Mouse (Mus musculus) adrenal gland, postnatal 4 days (tissue): ENCODE data around the gene Map2k3. TPM values are rescaled to one million over a fixed set of nuclear protein-coding genes. Genes with fewer than 3 reads are reported as not detected.
"Not testable (repeated sequence)": the region's sequence is repeated elsewhere in the genome, so short reads cannot be mapped to it uniquely, and the experiment has no call there.

Experiments
- DNase-seq, 2 experiments: peaks; one replicate each; pipeline ENCODE4 v3.0.0; 2021 to 2022; ENCODE audit warnings: low spot score in 2 of 2, mixed read lengths in 2 of 2
- long read RNA-seq, 2 experiments: library from polyadenylated mRNA; stranded (forward); transcript quantifications; one replicate each; pipeline ENCODE4 v2.0.0; 2021
- total RNA-seq, 2 experiments: library from RNA; stranded (reverse); gene quantifications; 2 replicates each; pipeline ENCODE4 v1.2.3; 2021

The Map2k3 gene
- total RNA-seq, result 10 to 100 TPM; 92.4 to 93.9 TPM
- long read RNA-seq, experiment 1, transcript Map2k3-201 (12 exons, 2,198 nt), result major isoform, 132 of 153 reads
- long read RNA-seq, experiment 1, partial matches to known transcripts, result 5 of 153 reads
- long read RNA-seq, experiment 1, other reads (novel, unspliced or antisense), result 16 of 153 reads
- long read RNA-seq, experiment 2, transcript Map2k3-201 (12 exons, 2,198 nt), result major isoform, 289 of 326 reads
- long read RNA-seq, experiment 2, partial matches to known transcripts, result 12 of 326 reads
- long read RNA-seq, experiment 2, other reads (novel, unspliced or antisense), result 25 of 326 reads

DNA sequence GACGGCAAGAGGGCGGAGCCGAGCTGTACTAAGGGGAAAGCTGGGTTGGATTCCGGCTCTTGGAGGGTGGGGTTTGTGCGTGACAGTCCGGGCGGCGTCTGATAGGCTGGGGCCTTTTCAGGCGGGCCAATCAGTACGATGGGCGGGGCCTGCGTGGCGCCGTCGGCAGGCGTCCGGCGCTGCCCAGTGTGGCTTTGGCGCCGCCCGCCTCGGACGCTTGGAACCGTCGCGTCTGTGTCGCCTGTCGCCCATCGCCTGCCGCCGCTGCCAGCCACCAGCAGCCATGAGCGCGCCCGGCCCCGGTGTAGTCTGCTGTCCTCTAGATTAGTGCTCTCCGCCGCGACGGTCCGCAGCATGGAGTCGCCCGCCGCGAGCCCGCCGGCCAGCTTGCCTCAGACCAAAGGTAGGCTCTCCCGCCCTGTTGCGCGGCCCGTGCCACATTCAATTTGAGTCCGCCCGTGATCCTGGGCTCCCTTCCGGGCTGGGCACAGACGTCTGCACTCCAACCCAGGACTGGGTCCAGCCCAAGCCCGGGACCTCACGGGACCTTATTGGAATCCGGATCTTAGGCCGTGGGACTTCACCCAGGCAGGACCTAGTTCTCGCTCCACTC, at the start of gene Map2k3:
TSS of gene Map2k3 (plus strand) at position 165 of the 613 bp plus-strand sequence.
- peak; percentile 91 to 93 for DNase-seq

DNA sequence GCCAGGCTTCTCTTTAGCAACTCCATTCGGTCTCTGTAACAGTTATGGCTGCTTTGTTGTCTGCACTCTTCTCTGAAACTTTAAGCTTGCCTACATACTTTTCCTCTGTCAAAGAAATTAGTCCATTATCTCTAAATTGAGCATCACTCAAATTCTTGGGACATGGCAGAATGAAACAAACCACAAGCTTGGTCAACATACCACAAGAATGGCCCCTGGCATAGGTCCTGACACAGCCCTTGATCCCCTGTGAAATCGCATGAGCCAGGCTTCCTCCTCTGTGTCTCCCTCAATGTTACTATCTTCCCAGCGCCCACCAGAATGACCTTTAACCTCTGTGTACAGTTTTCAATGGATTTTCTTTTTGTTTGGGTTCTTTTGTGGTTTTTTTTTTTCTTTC, 49.4 kb upstream of the Map2k3 start:
- no peak for DNase-seq

DNA sequence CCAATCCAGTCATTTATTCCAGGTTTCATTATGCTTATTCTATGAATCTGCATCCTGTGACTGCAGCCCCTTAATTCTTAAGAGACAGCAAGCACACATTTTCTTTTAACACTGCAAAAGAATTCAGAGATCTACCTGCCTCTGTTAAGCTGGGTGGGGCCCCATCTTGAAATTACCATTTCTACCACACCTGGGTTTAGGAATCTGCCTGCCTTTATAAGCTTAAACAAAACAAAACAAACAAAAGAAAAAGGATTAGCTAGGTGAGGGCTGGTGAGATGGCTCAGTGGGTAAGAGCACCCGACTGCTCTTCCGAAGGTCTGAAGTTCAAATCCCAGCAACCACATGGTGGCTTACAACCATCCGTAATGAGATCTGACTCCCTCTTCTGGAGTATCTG, 44.8 kb upstream of the Map2k3 start:
- not testable (repeated sequence) for DNase-seq

DNA sequence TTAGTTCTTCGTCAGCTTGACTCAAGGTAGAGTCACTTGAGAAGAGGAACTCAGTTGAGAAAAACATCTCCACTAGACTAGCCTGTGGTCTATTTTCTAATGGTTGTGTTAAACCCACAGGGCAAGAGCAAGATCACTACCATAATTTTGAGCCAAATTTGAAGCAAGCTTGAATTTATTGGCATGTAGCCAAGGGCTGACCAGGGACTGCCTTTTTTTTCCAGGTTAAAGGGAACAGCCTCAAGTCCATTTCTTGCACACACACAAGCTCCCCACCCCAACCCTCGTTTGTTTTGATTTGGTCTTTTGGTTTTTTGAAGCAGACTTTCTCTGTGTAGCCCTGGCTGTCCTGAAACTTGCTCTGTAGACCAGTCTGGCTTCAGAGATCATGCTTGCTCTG, 42.0 kb upstream of the Map2k3 start:
- DNase-seq, result no peak

DNA sequence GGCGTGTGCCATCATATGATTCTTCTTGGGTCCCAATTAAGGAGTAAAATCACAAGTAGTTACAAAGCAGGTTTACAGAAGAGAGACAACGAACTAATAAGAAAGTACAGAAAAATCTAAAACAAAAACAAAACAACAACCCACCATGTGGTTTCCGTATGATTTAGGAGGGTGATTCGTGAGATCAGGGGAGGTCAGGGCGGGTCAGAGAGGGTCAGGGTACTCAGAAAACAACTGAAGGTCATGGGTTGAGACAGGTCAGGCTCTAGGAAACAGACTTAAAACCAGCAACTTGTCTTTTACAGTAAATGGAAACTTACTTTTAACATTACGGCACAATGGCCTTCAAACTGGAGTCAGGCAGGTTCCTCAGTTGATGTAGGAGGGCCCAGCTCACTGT, 41.5 kb upstream of the Map2k3 start:
- DNase-seq, result no peak

DNA sequence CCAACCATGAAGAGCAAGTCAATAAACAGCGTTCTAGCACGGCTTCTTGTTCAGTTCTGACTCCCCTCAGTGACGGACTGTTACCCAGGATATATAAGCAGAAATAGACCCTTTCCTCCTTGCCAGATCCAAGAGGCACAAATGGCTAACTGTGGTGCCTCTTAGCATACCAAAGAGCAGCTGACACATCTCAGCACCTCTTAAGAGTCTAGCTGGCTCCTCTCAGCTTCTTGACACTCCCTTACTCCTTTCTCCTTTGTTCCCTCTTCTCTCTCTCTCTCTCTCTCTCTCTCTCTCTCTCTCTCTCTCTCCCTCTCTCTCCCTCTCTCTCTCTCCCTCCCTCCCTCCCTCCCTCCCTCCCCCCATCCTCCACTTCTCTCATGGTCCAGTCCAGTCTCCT, 41.1 kb upstream of the Map2k3 start:
- DNase-seq, result no peak

DNA sequence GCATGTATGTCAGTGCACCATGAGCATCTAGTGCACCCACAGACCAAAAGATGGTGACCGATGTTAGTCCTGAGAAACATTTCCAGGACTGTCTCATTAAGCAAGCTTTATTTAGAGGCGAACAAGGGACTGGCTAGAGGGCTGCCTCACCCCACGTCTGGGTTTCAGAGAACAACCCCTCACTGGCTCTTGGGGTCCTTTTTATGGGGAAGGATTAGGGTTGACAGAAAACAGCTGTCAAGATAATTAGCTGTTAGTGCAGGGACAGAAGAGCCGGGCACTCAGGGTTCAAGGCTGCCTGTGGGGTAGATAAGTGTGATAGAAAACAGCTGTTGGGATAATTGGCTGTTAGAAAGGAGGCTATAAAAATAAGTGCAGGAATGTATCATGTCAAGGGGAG, 35.9 kb upstream of the Map2k3 start:
- DNase-seq, result no peak

DNA sequence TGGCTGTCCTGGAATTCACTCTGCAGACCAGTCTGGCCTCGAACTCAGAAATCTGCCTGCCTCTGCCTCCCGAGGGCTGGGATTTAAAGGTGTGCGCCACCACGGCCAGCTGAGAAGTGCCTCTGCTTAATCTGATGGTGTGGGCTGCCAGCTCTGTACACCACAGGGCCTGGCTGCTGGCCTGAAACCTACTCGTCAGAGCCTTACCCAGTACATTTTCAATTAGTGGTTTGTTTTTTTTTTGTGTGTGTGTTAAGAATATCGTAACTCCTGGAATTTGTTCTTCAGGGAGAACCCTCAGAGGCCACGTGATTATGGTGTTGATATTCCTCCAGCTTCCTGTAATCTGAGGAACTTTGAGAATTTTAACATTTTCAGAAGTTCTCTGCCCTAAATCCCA, 29.8 kb upstream of the Map2k3 start:
- DNase-seq, result no peak

DNA sequence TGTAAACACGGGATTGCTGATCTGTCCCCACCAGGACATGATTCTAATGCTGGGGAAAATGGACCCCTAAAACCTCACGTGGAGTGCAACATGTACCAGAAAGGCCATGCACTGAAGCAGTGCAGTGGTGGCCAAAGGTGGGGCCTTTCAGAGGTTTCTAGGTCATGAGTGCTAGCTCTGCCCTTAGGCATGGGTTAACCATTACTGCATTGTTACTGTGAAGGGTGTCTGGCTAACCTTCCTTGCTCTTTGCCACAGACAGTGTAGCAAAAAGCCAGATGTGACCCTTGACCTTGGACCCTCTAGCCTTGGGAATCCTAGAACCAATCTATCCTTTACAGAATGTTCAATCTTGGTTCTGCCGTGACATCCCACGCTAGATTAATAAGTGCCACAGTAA, 29.3 kb upstream of the Map2k3 start:
- DNase-seq, result no peak

DNA sequence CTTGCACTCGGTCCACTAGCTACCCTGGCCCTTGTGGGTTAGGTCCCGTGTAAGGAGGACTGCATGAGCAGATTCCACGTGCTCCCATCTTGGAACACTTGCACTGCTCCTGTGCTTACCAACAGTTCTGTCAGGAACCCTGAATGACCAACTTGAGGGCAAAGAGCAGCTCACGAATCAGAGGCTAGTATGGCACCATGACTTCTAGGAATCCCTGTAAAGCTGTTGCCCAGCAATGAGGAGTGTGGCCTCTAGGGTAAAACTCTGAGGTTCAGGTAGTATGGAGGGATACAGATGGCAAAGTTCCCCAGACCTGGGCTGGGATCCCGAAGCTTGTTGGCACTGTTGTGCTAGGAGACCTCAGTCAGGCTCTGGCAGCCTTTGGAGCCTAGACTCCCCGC, 28.2 kb upstream of the Map2k3 start:
- DNase-seq, result no peak

DNA sequence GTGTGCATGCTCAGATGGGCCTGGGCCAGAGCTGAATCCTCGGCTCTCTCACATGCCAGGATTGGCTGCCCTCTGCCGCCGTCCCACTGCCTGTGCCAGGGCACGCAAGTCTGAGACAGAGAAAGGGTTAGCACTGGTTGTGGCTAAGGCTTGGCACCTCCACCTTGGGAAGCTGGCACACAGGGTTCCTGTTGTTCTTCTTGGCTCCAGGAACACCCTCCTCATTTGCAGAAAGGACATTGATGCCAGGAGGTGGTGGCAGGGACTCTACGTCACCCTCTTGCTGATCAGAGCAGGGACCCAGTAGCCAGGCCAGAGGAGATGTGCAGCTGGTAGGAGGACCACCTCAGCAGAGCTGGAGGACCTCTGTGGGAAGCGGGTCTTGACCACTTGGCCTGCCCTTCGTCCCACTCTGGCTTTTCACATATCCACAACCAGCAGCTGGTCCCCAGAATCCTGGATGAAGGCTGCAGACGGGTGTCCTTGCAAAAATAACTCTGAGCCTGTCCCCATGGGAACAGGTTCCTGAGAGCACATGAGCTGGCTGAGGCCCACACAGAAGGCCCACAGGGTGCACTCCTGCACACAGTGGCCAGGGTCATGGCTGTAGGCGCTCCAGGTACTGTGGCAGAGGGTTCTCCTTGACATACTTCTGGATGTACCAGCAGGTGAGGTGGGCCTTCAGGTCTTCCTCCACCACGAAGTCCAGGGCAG, 26.3 kb upstream of the Map2k3 start:
- DNase-seq, result no peak

DNA sequence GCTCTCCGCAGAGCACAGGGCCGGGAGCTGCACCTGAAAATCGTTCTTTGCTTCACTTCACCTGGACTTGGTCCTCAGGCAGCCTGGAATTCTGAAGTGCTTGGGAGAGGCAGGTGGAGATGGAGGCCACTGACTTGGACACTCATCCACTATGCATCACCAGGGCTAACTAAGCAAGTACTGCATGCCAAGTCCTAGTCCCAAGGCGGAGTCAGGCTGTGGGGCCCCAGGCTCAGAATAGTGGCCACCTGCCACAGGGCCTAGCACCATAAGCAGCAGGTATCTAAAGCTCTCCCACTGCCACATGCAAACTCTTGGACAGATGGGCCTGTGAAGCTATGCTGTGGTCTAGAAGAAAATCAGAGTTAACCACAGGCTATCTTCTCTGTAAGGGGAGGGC, 25.4 kb upstream of the Map2k3 start:
- no peak for DNase-seq

DNA sequence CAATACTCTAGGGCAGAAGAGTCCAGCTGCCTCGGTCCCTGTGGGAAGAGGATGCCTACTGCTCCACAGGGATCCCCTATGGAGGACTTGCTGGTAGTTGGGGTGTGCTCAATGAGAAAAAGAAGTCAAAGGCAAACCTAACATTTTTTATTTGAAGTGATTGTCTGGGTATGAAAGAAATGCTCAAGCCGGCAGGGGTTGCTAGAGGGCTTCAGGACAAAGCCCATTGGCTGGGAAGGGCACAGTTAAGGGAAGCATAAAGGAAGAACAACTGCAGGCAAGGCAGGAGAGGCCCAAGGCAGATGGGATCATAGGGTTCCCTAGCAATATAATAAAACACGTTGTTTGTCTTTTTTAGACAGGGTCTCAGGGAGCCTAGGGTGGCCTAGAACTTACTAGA, 23.8 kb upstream of the Map2k3 start:
- DNase-seq, result no peak

DNA sequence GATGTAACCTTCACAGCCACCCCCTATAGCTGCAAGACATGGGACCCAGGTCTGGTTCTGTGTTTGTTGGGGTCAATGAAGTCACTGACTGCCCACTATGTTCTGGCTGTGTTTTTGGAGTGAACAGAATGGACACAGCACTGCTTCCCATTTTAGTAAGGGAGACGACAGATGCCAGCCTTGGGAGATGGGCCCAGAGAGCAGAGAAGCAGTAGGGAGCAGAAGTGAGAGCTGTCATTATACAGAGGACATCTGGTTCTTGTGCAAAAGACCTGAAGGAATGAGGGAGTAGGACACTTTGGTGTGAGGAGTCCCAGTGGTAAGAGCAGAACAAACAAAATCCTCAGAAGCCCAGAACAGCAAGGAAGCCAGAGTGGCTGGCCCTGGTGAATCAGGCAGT, 22.2 kb upstream of the Map2k3 start:
- DNase-seq, result no peak

DNA sequence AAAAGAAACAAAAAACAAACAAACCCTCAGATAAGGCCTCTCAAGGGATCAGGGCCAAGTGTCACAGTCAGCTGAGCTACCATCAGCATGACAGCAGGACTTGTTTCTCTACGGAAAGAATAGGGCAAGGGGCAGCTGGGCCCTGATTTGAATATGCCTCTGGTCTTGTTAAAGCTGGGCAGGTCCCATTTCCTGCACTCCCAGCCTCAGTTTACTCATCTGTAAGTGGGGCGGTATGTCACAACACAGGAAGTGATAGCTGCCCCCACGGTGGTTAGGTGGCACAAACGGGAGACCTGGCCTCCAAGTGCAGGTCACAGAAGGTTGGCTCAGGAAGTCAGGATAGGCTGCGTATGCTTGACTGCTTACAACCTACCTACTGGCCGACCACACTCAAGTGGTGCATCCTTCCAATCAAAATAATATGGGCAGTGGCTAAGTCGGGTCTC, 19.3 kb upstream of the Map2k3 start:
- DNase-seq, result no peak

DNA sequence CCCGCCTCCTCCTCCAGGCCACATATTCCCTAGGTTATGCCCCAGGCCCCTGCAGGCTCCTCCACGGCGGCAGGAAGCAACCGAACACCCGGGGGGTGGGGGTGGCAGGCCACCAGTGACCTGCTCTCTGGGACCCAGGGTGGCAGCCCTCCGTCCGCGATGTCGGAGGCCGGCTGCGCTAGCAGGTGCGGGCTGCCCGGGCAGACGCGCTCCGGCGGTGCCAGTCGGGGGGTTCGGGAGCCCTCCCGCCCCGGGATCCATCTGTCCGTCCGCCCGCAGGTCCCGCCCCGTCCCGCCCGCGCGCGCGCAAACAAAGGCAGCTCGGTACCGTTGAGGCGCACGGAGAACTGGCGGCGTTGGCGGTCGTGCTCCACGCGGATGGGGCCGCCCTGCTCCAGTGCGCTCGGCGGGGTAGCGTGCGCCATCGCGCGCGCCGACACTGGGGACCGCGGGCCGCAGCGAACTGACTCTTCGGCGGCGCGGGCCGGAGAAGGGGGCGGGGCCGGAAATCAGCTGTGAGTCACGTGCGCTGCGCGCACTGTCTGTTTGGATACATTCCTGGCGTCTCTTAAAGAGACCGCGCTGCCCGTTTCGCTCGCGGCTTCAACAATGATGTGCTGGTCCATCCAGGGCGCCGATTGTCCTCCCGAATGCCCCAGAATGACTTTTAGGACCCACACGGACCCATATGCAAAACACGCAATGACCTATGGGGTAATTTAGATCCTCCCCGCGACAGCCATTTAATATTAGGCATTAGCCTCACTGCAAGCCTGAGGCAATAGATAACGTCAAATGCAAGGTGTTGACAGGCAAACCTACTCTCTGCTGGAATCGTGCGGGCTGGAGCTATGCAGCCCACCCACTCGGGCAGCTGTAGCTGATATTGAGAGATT, 18.3 kb upstream of the Map2k3 start:
- DNase-seq, result peak; percentile 73 to 83

DNA sequence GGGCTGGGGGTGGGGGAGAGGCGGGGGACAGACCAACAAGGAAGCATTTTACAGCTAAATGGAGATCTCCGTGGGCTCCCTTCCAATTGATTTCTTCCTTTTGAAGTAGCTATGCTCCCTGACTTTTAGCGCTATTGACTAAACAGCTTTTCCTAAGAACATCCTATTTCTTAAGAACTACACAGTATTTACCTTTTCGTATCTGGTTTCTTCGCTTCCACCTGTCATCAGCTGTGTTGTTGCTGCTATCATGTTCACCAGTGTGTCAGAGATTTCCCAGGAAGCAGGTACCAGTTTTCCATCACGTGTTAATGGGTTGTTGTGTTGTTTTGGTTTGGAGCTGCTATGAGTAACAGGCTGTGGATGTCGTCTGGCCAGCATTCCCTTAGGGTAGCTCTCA, 17.3 kb upstream of the Map2k3 start, which contains the start of gene Natd1:
TSS of gene Natd1 (minus strand) at position 260 of the 400 bp plus-strand sequence.
- DNase-seq, result no peak

DNA sequence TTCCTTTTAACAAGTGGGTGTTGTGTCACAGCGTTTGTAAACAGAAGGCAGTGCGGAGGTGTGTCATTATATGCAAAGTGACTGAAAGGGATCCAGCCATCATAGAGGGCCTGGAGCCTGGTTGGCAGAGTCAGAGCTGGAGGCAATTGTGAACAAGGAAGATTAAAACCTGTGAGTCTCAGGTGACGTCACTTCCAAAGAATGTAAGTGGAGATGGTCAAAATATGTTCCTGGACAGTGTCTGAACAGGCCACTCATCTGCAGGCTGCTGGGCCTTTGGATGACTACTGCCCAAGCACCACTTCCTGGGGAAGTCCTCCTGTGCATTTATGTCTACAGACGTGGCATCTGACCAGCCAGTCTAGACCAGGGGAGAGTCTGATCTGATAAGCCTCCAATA, 16.6 kb upstream of the Map2k3 start:
- no peak for DNase-seq

DNA sequence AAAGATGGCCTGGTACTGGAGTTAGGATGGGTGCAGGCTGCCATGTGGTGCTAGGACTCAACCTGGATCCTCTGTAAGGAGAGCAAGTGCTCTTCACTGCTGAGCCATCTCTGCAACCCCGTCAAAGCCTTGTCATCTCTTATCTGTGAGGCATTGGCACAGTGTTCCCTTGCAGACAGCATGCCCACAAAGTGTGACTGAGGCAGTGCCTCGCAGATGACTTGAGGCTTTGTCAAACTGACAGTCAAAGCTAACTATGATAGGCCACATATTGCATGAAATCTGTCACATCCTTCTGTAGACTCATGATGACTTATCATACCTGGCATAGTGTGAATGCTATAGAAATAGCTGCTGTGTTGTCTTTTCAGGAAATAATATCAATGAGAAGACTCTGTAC, 11.8 kb upstream of the Map2k3 start:
- DNase-seq, result no peak

DNA sequence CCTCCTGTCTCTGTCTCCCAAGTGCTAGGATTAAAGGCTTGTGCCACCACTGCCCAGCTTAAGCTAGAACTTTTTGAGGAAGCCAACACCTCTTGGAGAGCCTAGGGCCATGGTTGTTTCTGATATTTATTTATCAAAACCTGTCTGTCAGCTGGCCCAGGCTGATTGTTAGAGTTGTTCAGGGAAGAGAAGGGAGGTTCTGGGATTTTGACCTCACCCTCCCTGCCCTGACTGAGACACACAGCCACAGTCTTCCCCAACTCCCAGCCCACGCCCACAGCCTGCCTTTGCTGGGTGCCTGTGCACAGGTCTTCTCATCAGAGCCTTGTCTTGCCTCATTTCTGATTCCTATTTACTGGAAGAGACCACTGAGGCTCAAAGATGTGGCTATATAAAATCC, 9.6 kb upstream of the Map2k3 start:
- no peak for DNase-seq

DNA sequence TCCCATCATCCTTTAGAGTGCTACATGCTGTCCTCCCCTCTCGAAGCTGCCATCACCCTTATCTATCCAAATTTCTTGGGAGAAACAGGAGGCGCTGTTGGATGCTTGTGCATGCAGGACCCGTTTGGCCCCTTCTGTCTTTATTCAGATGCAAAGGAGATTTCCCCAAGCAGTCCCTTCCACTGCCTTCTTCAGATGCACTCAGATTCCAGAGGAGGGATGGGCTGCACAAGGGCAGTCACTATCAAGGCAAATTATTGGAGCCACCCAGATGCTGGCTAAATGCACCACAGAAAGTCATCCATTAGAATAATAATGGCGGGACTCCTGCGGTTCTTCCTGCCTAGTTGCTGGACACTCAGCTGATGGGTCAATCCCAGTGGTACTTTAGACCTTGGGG, 8.9 kb upstream of the Map2k3 start:
- DNase-seq, result no peak
